Mouse (Mus musculus): ENCODE data around the gene Ripor3.

DNA sequence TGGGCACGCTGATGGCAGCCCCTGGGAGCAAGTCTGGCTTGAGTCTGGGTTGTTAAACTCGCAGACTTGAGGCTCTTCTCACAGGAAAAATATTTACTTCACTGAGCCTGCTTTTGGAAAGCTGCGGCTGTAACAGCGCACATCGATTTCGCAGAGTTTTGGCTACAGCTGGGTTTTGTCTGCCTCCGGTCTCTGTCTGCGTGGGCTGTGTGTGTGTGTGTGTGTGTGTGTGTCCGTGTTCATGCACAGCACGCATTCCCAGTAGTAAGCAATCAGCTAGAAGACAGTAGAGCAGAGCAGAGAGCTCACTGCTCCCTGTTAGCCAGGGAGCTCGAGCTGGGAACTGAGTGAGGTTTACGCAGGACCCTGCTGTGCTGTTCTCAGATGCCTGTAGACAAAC is 14.8 kb upstream of the Ripor3 start:
- TF ChIP-seq POLR2A (IDR thresholded peaks at IDR 0.05; ENCODE audit: borderline replicate concordance, insufficient read depth, low read length) (no peak), CTCF (IDR thresholded peaks at IDR 0.05; ENCODE audit: borderline replicate concordance, insufficient read depth, low read depth, low read length) (no peak)
